Mouse (Mus musculus) megakaryocyte, embryonic 14.5 days (primary cell): ENCODE measurements around the gene Tctex1d2.

Source experiments
- FLI1 ChIP-seq: IDR thresholded peaks from 2 replicates; pipeline ENCODE4 v1.6.1; 2012; ENCODE audit warnings: low read length, inconsistent platforms, mixed read lengths
- GATA1 ChIP-seq: IDR thresholded peaks from 3 replicates; pipeline ENCODE4 v1.6.1; 2012; ENCODE audit warnings: mixed read lengths, low read length, inconsistent platforms, borderline replicate concordance

- TF ChIP-seq GATA1 (no peak), FLI1 (no peak)
Measured at GRCm38 (mm10) chr16:32468488-32468887, 49.0 kb downstream of the Tctex1d2 start.
